Mouse (Mus musculus) CH12.LX (cell line): ENCODE measurements at regions not wholly inside any gene's neighbourhood (a gene's known extent, or its start where the extent isn't known, plus 50 kb on each side); places are given as distances from the start of the nearest gene placed in this dataset.

Source experiments
- CTCF ChIP-seq, 2 experiments: IDR thresholded peaks in 1 of 2; conservative IDR thresholded peaks in 1 of 2; 2 replicates each; pipeline ENCODE4 v1.5.1; 2011 to 2012; ENCODE audit warnings: low read depth in 2 of 2, low read length in 2 of 2, improper control_type of control experiment in 1 of 2, inconsistent platforms in 1 of 2, mild to moderate bottlenecking in 1 of 2, moderate library complexity in 1 of 2
- EP300 ChIP-seq: IDR thresholded peaks from 2 replicates; pipeline ENCODE4 v1.6.1; 2011; ENCODE audit warnings: low read length, improper control_type of control experiment
- ETS1 ChIP-seq: conservative IDR thresholded peaks from 2 replicates; pipeline ENCODE4 v1.6.1; 2012; ENCODE audit warnings: low read depth, mild to moderate bottlenecking, inconsistent platforms, low read length, improper control_type of control experiment, moderate library complexity
- GABPA ChIP-seq: IDR thresholded peaks from 2 replicates; pipeline ENCODE4 v1.6.1; 2012; ENCODE audit warnings: low read depth, low read length, improper control_type of control experiment, inconsistent platforms; ENCODE audit not compliant: insufficient replicate concordance
- JUND ChIP-seq: conservative IDR thresholded peaks from 2 replicates; pipeline ENCODE4 v1.6.1; 2011; ENCODE audit warnings: low read depth, low read length, improper control_type of control experiment
- MAX ChIP-seq: IDR thresholded peaks from 2 replicates; pipeline ENCODE4 v1.6.1; 2011; ENCODE audit warnings: low read length, improper control_type of control experiment
- NRF1 ChIP-seq: IDR thresholded peaks from 2 replicates; pipeline ENCODE4 v1.6.1; 2014; ENCODE audit warnings: low read depth, mild to moderate bottlenecking, inconsistent platforms, low read length, improper control_type of control experiment, moderate library complexity
- POLR2A ChIP-seq: IDR thresholded peaks from 2 replicates; pipeline ENCODE4 v1.6.1; 2011; ENCODE audit warnings: low read depth, mild to moderate bottlenecking, improper control_type of control experiment, low read length
- POLR2AphosphoS2 ChIP-seq: IDR thresholded peaks from 2 replicates; pipeline ENCODE4 v1.6.1; 2011; ENCODE audit warnings: low read depth, low read length, improper control_type of control experiment
- RAD21 ChIP-seq: IDR thresholded peaks from 2 replicates; pipeline ENCODE4 v1.6.1; 2011; ENCODE audit warnings: low read depth, mild to moderate bottlenecking, low read length, improper control_type of control experiment, moderate library complexity
- RCOR1 ChIP-seq: conservative IDR thresholded peaks from 2 replicates; pipeline ENCODE4 v1.6.1; 2012; ENCODE audit warnings: low read depth, mild to moderate bottlenecking, inconsistent platforms, low read length, improper control_type of control experiment

- TF ChIP-seq POLR2A (no peak), CTCF (conservative IDR thresholded peaks at IDR 0.05 in 1 of 2, IDR thresholded peaks at IDR 0.05 in 1 of 2; ENCODE audit: low read depth in 2 of 2, low read length in 2 of 2) (no peak), RAD21 (no peak), ETS1 (no peak), GABPA (no peak), JUND (no peak), RCOR1 (no peak), NRF1 (no peak), EP300 (no peak), POLR2AphosphoS2 (no peak), MAX (no peak)
These were observed 742.9 kb upstream of the Gm19410 start for GRCm38 (mm10) chr8:35022649-35023048.
